Mouse (Mus musculus) adrenal gland, postnatal 25 days (tissue): ENCODE measurements around the gene Hps4. TPM values are rescaled to one million over a fixed set of nuclear protein-coding genes. Genes with fewer than 3 reads are reported as not detected.

Experiments used
- DNase-seq: peaks from one replicate; pipeline ENCODE4 v3.0.0; 2021; ENCODE audit warnings: mixed read lengths
- total RNA-seq: library from RNA; stranded (reverse); gene quantifications from 2 replicates; pipeline ENCODE4 v1.2.3, GENCODE M21; 2021

Gene Hps4
- total RNA-seq, 1 experiment from 2014 or later, result 36.7 TPM

- DNase-seq, result no peak
Observed at GRCm38 (mm10) chr5:112367338-112367737, 24.5 kb downstream of the Hps4 start.

GRCm38 (mm10) chr5:112367929-112368328, 25.0 kb downstream of the Hps4 start:
- DNase-seq, result no peak

- DNase-seq, result no peak
Observed at GRCm38 (mm10) chr5:112368666-112369065, 25.8 kb downstream of the Hps4 start.

GRCm38 (mm10) chr5:112369326-112369725, 26.4 kb downstream of the Hps4 start:
- no peak for DNase-seq

GRCm38 (mm10) chr5:112370236-112370813, 27.4 kb downstream of the Hps4 start:
- no peak for DNase-seq

- no peak for DNase-seq
Observed at GRCm38 (mm10) chr5:112371933-112372332, 29.1 kb downstream of the Hps4 start.

- DNase-seq, result no peak
Observed at GRCm38 (mm10) chr5:112376111-112376510, 33.2 kb downstream of the Hps4 start.

GRCm38 (mm10) chr5:112377380-112377779, 34.5 kb downstream of the Hps4 start:
- no peak for DNase-seq

- peak; percentile 56 for DNase-seq
Observed at GRCm38 (mm10) chr5:112378716-112379115, 35.8 kb downstream of the Hps4 start.

- DNase-seq, result peak; percentile 52
Observed at GRCm38 (mm10) chr5:112381154-112381553, 38.3 kb downstream of the Hps4 start.

GRCm38 (mm10) chr5:112382042-112382441, 39.2 kb downstream of the Hps4 start:
- DNase-seq, result no peak

GRCm38 (mm10) chr5:112382641-112383330, 39.9 kb downstream of the Hps4 start:
- DNase-seq, result peak; percentile 69

- no peak for DNase-seq
Observed at GRCm38 (mm10) chr5:112384805-112385472, 42.1 kb downstream of the Hps4 start.

- DNase-seq, result no peak
Observed at GRCm38 (mm10) chr5:112385973-112386372, 43.1 kb downstream of the Hps4 start.

- no peak for DNase-seq
Observed at GRCm38 (mm10) chr5:112389352-112389751, 46.5 kb downstream of the Hps4 start.

GRCm38 (mm10) chr5:112391002-112391401, 48.1 kb downstream of the Hps4 start:
- no peak for DNase-seq

- DNase-seq, result no peak
Observed at GRCm38 (mm10) chr5:112391676-112392323, 48.9 kb downstream of the Hps4 start.

GRCm38 (mm10) chr5:112393741-112394414, 51.0 kb downstream of the Hps4 start:
- no peak for DNase-seq

- DNase-seq, result no peak
Observed at GRCm38 (mm10) chr5:112394415-112394763, 51.5 kb downstream of the Hps4 start.

- peak; percentile 36 for DNase-seq
Observed at GRCm38 (mm10) chr5:112394779-112395443, 52.0 kb downstream of the Hps4 start, which contains the start of gene Asphd2. Asphd2 (minus strand) TSS chr5:112394866.

- no peak for DNase-seq
Observed at GRCm38 (mm10) chr5:112396066-112396465, 53.2 kb downstream of the Hps4 start.

- DNase-seq, result no peak
Observed at GRCm38 (mm10) chr5:112399284-112399683, 56.4 kb downstream of the Hps4 start.
